19 mouse cellular contexts compared by ENCODE assay signal in the genomic region with DNA sequence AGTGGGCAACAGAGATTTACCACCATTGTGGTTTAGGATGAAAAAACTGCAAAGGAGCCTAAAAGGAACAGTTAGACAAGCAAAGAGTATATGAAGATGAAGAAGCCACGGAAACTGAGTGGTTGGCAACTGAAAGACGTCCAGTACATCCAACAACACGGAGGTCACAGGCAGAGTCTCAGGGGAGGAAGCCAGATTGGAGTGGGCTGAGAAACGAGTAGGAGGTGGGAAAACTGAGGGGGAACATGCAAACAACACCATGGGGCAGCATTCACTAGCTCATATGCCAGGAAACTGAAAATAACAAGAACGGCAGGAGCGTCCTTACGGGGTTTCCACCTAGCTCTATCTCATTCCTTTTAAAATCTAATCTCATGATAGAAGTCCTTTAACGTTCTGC.
DNase-seq lines count a peak whose midpoint lies in the region; TF ChIP-seq lines count a peak whose summit lies in the region.
"Had no signal": no experiment of that assay in that cellular context is flagged by ENCODE, and none has a peak within 500 bp of the region (broad histone marks: within the 10 kb centered on the region; RNA-seq: fewer than 3 reads in every experiment).

No protein-coding gene starts in this region.

- intact Hi-C loops in left cerebral cortex, postnatal 14 days (cut with DNase I): no loop called here

- no peak for DNase-seq in layer of hippocampus, adult 2 months (ENCODE audit: low spot score in 2 of 2)
- DNase-seq in layer of hippocampus, postnatal 10 days (ENCODE audit: low spot score in 2 of 2): no peak
- DNase-seq in left cerebral cortex, postnatal 14 days (ENCODE audit: low spot score in 2 of 2): peak; percentile 20 to 23
- DNase-seq in left cerebral cortex, adult 11 months (ENCODE audit: low spot score): no peak
- DNase-seq in brain, adult 2 months (ENCODE audit: low read depth, low spot score): peak; percentile 66
- peak; percentile 34 for DNase-seq in right cerebral cortex, postnatal 25 days
- DNase-seq in liver: no peak
- DNase-seq: adrenal gland, adult 2 months; adrenal gland, postnatal 25 days; cerebellum, adult 2 months; cerebellum, postnatal 10 days; forebrain, postnatal 0 days; gastrocnemius, postnatal 14 days; heart, adult 2 months; heart, postnatal 14 days had no signal

- no peak for TF ChIP-seq CTCF in layer of hippocampus, adult 2 months (conservative IDR thresholded peaks at IDR 0.05)

- no peak overlapping the region for H3K4me3 ChIP-seq in layer of hippocampus, adult 2 months
- H3K4me3 ChIP-seq: embryonic facial prominence, embryonic 10.5 days; forebrain, embryonic 13.5 days; heart, adult 2 months; heart, embryonic 15.5 days; hindbrain, embryonic 13.5 days had no signal

- peak overlapping the region; percentile 9; the same call in 1 of the 2 replicates for H3K27ac ChIP-seq in layer of hippocampus, adult 2 months
- H3K27ac ChIP-seq: embryonic facial prominence, embryonic 10.5 days; forebrain, embryonic 13.5 days; heart, adult 2 months; heart, embryonic 15.5 days; hindbrain, embryonic 13.5 days had no signal

Comparison
In these comparisons a context has a peak if more than half of its experiments do, and no peak if none do; other contexts are left out.
1. DNase-seq: peak in left cerebral cortex, postnatal 14 days (2 of 2), brain, adult 2 months (single experiment) and right cerebral cortex, postnatal 25 days (single experiment); none in layer of hippocampus, adult 2 months (0 of 2), layer of hippocampus, postnatal 10 days (0 of 2), left cerebral cortex, adult 11 months (single experiment) and liver (single experiment).